Mouse (Mus musculus): ENCODE results near the gene Thap12. TPM values are rescaled to one million over a fixed set of nuclear protein-coding genes. Genes with fewer than 3 reads are reported as not detected.

The Thap12 gene
- total RNA-seq, 2 experiments from 2014 or later: 97.7 to 113 TPM

DNA sequence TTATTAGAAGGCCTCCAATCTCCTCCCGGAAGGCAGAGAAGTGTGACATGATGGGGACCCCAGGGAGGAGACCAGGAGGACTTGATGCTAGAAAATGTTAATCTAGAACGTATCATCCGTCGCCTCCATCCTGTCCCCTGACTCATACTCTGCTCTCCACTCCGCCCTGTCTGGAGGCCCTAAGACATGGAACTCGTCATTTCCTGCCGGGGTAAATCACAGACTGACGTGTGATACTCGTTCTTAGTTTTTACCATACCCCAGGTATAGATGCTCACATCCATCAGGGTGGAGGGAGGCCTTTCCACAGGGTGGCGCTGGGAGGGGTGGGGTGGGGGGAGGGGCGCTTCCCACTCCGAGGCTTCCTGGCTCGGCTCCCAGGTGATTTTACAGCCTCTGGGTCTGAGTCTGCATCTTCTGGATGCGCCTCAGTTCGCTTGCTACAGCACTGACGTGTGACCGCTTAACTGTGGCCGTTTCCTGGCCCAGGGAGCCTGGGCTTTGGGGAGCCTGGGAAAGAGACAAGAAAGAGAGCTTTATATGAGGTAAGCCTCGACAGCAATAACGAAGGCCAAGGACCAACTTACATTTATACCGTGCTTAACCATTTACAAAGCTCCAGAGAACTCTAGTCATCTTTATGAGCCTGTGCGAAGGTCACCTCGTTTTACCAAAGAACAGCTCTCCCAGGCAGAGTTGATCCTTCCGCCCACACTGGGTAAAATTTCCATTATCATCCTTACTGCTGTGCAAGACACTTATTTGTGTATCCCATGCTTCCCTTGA lies 9.9 kb upstream of the Thap12 start:
- intact Hi-C loops (cut with DNase I): no loop called here
- no peak for DNase-seq

DNA sequence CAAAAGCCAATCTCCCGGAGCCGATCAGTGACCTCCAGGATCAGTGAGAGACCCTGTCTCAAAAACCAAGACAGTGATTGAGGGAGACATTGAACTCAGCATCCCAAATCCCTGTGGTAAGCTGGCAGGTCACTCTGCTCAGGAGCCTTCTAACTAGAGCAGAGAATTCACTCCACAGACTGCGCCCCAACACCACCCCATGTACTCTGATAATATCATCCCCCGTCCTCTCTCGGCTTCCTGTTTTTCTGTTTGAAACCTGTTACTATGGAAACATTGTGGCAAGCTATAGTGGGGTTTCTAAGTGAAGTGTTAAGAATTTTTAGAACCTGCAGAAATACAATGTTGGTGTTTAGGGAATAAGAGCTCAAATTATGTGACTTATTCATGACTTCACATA lies 8.9 kb upstream of the Thap12 start:
- intact Hi-C loops (cut with DNase I): no loop called here
- DNase-seq: no peak

DNA sequence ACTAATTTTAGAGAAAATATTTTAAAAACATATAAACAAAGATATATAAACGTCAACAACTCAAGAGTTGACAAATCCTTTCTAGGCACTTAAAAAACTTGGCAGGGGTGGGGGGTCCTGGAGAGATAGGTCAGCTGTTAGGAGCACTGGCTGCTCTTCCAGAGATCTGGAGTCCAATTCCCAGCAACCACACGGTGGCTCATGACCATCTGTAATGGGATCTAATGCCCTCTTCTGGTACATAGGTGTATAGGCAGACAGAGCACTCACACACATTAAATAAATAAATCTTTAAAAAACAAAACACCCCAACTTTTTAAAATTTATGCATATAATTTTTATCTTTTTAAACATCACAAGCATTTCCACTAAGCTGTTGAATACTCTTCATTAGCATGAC lies 5.4 kb upstream of the Thap12 start:
- no peak for DNase-seq
- intact Hi-C loops (cut with DNase I): loop anchor here (5.0 kb wide), 1 partner anchor 215 kb away; no protein-coding TSS in a partner anchor

DNA sequence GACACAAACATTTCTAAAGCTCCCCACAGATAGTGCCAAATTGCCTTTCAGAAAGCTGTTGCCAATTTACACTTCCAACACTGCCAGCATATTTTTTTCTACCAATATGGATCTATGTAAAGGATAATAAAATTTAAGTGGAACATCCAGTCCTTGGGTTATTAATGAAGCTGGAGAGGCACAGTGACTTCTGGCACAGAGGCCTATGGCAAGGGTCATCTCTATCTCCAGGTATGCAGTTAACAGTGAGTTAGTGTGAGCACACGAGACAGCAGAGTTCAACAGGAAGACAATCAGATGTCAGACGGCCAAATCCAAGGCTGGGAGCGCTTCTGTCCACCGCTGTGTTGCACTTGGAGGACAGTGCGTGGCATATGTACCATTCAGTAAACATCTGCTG lies 4.9 kb upstream of the Thap12 start:
- DNase-seq: no peak
- intact Hi-C loops (cut with DNase I): loop anchor here (5.0 kb wide), 1 partner anchor 216 kb away; no protein-coding TSS in a partner anchor

DNA sequence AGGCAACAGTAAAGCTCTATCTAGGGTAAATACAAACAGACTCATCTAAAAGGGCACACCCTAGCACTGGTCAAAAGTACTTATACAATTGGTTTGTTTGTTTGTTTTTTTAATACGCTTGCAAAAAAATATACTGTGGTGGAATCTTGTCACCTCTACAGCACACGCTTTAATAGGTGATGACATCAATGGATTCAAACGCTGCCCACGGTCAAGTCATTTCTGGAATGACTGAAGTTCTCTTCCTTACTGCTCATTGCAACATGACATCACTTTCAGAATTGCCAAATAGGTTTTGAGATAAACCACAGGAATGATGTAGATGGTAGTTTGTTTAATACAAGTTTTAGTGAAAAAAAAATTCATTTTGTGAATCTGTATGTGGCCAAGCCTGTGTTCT lies 4.3 kb upstream of the Thap12 start:
- no peak for DNase-seq
- intact Hi-C loops (cut with DNase I): loop anchor here (5.0 kb wide), 1 partner anchor 216 kb away; no protein-coding TSS in a partner anchor

DNA sequence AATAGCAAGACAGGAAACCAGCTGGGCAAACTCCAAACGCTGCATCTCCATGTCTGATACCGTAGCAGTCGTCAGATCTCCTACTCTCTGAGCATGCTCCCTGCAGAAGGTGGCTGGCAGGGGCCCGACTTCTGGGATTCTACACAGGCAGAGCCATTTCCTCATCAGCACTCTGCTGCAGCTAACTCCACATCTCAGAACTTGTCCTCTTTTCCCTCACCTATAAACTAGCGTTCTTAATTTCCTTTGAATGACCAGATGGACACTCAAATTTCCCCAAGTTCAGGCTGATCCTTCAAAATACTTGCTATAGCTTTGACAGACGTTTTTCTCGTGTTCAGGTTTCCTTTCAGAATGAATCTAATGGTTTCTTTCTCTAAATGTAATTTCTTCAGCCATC lies 1.1 kb upstream of the Thap12 start:
- intact Hi-C loops (cut with DNase I): loop anchor here (2.0 kb wide), 1 partner anchor 45 kb away; the partner anchor contains the start of gene Emsy
- no peak for DNase-seq

DNA sequence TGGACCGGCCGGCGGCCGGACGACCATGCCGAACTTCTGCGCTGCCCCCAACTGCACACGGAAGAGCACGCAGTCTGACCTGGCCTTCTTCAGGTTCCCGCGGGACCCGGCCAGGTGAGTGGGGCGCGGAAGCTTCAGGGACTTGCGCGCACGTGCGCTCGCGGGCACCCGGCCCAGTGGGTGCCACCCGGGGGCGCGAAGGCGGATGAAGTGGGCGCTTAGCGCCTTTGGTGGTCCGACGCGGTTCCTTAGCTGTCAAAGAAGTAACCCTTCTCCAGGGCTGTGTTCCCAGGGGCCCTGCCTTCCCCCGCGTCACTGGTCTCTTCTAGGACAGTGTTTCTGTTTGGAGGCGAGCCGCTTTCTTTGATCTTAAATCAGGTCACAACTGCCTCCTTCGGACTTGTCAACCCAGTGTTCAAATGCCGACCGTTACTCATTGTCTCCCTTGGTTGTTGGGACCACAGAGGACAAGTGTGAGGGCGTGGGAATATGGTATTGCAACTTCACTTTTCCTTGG lies 520 bp downstream of the Thap12 start:
- DNase-seq: peak; percentile 5 to 34
- intact Hi-C loops (cut with DNase I): loop anchor here (2.0 kb wide), 1 partner anchor 47 kb away; the partner anchor contains the start of gene Emsy

DNA sequence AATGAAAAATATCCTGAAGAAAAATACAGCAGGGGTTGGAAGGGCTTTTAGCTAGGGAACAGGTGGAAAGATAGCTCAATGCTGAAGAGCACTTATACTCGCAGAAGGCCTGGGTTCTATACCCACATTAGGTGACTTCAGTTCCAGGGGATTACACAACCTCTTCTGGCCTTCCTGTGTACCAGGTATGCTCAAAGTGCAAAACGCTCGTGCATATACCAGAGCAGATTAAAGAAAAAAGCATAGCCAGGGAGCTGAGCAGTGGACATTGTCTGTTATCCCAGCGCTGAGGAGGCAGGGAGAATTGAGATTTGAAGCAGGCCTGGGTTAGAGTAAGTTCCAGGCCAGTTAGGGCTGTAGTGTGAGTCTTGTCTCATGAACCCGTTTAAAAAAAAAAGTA lies 1.4 kb downstream of the Thap12 start:
- intact Hi-C loops (cut with DNase I): no loop called here
- DNase-seq: no peak

DNA sequence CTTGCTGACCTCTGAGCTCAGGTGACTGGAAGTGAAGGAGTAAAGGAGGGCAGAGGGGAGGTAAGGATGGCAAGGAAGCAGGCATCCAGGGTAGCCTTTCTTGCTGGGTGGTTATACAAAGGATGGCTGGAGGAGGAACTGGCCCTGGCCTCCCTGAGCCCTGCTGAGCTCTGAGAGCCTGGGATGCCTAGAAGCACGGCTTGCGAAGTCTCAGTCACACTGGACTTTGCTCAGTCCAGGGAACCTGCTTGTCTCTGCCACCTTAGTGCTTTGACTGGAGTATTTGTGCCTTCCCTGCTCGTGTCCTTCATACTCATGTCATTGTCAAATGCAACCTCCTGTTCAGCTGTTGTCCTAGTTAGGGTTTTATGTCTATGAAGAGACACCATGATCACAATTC lies 10.8 kb downstream of the Thap12 start:
- intact Hi-C loops (cut with DNase I): no loop called here
- DNase-seq: no peak

DNA sequence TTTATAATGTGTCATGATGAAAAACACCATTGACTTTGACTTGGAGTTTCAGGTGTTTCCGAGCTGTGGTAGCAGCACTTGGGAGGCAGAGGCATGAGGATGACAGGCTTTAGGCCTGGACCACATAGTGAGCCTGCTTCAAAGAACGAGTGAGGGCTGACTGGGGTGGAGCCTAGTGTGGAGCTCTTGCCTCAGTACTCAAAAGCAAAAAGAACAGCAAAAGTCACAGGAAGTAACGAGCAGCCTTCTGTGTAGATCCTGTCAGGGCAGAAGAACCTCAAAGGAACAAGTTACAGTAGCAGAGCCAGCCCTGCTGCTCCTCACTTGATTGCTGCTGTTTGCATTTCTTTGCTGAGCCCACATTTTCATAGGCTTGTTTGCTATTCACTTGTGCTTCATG lies 14.5 kb downstream of the Thap12 start:
- intact Hi-C loops (cut with DNase I): no loop called here
- no peak for DNase-seq

DNA sequence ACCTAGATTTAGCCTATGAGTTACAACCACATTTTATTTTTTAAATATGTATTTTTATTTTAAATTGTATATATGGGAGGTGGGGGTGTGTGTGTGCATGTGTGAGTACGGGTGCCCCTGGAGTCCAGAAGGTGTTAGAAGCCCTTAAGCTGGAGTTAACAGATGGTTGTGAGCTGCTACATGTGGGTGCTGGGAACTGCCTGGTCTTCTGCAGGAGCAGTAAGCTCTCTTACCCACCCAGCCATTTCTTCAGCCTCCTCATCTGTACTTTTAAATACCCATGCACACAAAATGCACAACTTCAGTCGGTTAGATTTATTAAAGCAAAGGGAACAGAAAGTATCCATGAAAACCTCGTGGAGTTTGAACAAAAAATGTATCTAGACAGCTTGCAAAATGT lies 16.9 kb downstream of the Thap12 start:
- intact Hi-C loops (cut with DNase I): no loop called here
- no peak for DNase-seq

DNA sequence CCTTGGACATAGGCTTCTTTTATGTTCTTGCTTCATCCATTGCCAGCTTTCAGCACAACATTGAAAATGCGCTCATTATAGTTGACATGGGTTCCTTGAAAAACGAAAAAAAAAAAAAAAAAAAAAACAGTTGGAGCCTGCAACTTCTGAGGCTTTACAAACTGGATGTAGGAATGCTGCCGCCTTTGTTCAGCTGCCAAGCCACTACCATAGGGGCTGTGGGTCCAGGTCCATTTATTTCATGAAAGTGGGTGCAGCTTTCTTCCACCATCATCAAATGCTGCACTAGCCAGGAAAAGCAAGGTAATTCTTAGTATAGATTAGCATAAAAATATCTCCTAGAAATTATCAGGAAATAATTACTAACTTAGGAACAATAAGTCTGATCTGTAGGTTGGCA lies 17.8 kb downstream of the Thap12 start:
- intact Hi-C loops (cut with DNase I): no loop called here
- DNase-seq: no peak

DNA sequence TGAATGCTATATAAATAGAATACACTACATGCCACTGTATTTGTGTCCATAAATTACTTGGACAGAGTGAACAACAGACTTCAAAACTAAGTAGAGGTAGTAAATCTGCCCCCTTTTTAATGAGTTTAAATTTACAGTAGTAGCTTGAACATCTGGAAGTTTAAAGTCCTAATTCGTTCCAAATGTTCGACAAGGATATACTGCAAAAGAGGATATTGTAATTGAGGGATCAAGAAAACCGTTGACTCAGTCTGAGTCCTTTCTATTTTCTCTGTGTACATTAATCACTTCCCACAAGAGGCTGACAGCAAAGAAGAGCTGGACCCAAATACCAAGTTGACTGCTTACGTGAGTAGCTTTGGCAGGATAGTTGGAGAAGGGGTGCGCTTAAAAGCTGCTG lies 18.3 kb downstream of the Thap12 start:
- intact Hi-C loops (cut with DNase I): no loop called here
- DNase-seq: no peak

DNA sequence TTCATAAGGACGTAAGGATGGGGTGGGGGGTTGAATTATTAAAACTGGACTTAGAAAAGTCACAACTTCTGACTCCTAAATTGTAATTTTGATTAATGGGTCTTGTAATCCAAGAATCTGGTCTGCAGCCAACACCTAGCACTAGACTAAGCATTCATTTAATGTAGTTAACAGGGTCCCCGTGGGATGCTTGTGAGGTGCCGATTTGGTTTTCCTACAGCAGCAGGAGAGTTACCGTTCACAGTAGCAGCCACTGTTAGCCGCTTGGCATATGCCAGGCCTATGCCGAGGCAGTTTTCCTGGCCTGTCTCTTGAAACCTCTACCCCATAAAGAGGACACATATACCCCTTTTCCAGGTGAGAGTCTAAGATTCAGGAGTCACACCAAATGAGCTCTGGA lies 18.7 kb downstream of the Thap12 start:
- DNase-seq: no peak
- intact Hi-C loops (cut with DNase I): no loop called here

DNA sequence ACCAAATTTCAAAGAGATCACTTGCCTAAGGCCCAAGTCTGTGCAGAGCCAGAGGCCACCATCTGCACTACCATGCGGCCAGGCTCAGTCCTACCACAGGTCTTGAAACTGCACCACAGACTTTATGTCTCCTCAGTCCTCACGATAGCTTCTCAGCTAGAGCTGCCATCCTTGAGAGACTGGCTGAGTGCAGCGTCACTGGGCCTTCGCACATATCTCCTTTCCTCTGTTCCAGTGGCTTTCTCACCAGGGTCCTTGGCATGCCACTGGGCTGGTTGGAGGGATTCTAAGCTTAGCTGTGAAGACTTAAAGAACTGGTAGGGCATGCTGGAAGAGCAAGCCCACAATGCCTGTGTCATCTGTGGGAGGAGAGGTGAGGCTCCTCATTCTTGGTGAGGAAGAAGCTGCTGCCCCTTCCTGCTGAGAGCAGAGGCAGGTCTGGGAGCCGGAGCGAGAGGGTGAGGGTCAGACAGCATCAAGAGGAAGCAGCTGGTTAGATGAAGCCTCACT lies 22.8 kb downstream of the Thap12 start:
- intact Hi-C loops (cut with DNase I): no loop called here
- DNase-seq: no peak

DNA sequence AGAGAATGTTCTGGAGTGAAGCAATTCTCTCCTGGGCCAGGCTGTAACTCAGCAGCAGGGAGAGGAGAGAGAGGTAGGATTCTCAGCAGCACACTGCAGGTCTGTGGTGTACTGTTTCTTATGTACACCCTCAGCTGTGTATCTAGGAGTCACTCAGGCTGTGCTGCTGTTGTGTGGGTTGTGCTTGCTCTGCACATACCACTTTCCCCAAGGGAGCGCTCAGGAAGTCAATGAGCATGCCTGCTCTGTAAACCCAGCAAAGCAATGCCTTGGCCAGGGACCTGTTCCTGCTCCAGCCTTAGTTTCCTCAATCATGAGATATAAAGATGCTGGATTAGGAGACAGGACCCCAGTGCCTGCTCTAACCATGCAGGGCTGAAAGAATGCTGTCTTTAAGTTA lies 25.1 kb downstream of the Thap12 start:
- no peak for DNase-seq
- intact Hi-C loops (cut with DNase I): no loop called here

DNA sequence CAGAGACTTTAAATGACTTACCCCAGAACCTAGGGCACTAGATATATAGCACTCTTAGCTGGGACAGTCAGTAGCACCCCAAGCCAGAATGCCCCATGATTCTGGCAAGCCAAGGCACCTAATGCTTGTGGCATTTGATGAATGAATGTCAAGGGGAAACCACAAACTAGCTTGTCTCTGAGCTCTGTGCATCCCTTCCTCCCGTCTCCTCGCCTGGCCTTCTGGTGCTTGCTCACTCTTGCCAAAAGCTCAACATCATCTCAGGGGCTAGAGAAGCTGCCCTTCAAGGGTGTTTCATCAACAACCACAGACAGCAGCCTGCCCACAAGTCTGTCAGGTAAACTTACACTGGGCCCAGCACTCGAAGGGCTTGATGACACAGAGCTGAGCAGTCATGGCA lies 25.6 kb downstream of the Thap12 start:
- intact Hi-C loops (cut with DNase I): no loop called here
- DNase-seq: no peak

DNA sequence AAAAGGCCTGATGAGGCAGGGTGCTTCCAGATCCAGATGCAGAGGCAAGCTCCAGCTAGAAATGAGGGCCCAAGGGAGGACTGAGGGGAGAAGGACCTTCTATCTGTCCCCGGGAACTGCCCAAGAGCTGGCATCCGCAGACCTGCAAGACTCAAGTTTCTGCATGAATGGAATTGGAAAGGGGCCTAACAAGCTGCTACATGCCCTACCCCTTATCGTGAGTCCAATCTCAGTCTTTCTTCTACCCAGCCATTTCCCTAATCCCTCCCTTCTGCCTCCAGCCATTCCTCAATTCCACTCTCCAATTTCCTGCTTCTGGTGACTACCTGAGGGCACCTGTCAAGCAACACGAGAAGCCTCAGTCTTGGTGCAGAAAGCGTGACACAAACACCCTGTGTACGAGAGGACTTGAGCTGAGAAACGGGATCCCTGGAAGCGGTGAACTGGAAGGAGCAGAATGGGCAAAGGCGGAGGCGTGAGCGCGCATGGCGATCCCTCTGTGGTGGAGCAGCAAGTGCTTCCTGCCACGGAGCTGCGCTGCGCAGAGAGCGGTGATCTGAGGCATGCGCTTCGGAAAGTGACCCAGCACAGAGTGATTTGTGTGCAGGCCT lies 26.9 kb downstream of the Thap12 start:
- DNase-seq: no peak
- intact Hi-C loops (cut with DNase I): no loop called here

DNA sequence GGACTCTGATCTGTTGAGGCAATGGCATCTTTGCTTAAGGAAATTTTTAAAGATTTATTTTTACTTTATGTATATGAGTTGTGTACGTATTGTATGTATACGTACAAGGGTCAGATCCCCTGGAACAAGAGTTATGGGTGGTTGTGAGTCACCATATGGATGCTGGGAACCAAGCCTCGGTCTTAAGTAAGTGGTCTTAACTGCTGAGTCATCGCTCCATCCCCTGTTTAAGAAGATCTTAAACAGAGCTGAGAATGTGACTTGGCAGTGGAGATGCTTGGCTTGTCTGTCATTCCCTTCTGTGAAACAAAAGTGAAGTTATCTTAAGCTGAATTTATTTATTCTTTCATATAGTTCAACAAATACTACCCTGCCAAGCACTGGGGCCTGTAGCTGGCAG lies 31.1 kb downstream of the Thap12 start:
- DNase-seq: no peak
- intact Hi-C loops (cut with DNase I): no loop called here

DNA sequence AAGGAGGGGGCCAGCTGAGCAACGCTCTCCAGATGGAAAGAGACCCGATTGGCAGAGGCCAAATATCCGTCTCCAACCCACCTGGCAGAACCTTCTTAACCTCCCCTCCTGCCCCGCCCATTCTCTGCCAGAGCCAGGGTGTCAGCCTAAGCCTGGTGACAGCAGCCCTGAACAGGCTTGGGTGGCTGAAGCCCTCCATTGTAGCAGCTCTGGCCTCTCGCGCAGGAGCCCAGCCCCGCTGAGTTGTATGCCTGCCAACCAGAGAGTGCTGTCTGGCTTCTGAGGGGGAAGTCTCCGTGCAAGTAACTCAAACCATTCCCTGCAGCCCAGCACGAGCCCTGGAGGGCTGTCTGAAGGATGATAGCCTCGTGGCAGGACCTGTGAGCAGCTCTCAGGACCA lies 32.0 kb downstream of the Thap12 start:
- DNase-seq: peak in 1 of 2 experiments; percentile 49
- intact Hi-C loops (cut with DNase I): no loop called here

DNA sequence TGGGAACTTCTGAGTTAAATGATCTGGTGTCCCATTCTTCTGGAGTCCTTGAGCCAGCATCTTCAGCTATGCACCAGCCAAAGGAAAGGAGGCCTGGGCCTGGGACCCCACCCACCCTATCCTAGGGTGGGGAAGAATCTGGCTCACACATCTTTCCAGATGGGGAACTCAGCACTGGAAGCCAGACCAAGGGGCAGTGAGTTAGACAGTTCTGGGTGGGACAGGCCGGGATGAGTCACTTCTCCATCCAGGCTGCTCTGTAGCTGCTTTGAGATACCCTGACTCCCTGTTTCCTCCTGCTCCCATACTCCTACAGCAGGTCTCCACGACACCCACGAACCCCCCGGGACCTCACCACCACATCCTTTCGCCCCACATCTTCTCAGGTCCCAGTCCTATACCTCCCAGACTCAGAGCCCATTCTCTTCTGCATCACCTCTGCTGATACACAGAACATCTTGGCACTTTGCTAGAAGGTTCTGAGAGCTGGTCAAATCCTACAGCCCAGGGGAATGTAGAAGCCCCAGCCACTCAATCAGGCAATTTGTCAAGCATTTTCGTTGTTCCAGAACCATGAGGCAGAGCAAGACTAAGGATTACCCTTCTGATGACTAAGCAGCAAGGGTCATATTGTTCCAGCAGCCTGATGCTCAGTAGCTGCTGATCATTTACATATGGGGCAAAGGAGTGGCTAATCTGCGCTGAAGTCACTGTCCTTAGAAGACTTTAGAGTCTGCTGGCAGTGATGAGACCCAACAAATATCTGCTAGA lies 34.1 kb downstream of the Thap12 start:
- intact Hi-C loops (cut with DNase I): no loop called here

More for the DNA sequence above, 34.1 kb downstream of the Thap12 start:
- DNase-seq: peak; percentile 26 to 33

All from gastrocnemius, postnatal 36 days (tissue).